Mouse (Mus musculus): Measurements from ENCODE around the gene Sugct. TPM values are rescaled to one million over a fixed set of nuclear protein-coding genes. Genes with fewer than 3 reads are reported as not detected.

Gene Sugct
- total RNA-seq, 2 experiments from 2014 or later = 1.7 to 3.4 TPM

DNA sequence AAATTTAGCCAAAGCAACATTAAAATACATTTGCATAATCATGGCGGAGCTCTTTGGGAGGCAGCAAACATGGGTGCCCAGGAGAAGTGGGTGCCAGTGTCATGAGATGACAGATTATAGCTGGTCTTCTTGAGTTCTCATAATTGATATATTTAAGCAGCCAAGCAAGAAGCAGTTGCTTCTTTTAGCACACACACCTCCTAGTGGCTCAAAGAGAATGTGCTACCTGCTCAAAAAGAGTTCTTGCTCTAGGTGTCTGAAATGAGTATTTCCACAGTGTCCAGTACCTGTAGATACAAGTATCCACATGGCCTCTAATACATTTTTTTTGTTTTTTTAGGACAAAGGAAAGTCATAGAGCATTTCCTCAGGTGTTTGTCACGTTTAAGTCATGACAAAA lies 655.6 kb downstream of the Sugct start:
- DNase-seq (ENCODE audit: low spot score) = no peak

DNA sequence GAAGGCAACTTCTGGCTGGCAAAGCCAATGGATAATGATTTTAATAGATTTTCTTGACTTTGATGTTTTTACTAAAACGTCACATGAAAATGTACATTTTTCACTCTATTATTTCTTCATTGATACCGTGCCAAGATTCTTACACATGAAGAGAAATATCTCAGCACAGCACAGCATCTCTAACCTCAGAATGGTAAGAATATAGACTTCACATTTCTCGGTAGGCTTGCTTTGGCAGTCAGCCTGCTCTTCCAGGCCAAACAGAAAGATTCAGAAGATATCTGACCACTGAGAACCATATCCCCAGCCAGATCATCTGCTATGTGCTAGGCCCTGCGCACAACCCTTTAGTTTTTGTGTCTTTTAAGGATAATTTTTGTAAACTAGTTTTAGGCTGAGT lies 657.0 kb downstream of the Sugct start:
- no peak for DNase-seq (ENCODE audit: low spot score)

DNA sequence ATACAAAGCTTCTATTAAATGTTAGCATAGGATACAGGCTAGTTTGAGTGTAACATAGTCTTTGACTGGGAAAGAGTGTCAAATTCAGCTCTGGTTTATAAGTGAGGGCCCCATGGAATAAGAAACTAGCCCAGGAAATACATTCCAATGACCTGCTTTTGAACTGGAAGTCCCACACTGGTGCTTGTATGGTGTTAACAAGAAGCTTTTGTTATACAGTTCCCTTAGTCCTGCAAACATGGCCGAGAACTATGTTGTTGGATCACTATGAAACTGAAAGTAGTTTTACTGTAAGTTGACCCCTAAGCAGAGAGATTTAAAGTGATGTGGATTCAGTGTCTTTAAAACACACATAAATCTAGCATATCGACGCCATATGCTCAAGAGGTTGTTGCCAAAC lies 657.5 kb downstream of the Sugct start:
- no peak for DNase-seq (ENCODE audit: low spot score)

DNA sequence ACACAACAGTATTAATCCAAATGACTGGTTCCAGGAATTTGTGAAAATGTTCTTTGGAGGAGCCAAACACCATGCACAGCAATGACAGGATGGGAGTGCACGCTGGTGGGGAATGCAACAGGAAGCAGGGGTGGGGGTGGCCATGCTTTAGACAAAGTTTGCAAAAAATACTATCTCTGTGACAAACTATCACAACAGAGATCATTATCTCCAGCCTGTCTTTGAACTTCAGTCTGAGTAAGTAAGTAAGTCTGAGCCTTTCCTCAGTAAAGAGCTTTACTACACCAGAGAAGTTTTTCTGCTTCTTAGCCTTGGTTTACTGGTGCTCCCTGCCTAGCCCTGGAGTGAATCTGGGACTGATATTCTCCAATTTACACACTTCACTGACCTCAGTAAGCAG lies 664.6 kb downstream of the Sugct start:
- no peak for DNase-seq (ENCODE audit: low spot score)

DNA sequence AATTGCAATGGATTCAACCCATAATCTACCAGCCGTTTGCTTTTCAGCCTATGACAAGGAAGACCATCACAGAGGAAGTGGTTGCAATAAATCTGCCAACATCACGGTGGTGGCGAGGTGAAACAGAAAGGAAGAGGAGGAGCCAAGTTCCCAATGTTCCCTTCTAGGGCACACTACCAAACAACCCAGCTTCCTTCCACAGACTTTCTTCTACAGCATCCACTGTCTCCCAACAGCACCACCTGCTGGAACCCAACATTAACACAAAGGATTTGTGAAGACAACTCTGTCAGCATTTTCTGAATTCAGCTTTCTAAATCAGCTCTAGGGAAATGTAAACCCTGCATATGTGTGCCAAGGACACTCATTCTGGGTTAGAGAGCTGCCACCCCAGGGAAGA lies 666.8 kb downstream of the Sugct start:
- peak; percentile 3 for DNase-seq (ENCODE audit: low spot score)

DNA sequence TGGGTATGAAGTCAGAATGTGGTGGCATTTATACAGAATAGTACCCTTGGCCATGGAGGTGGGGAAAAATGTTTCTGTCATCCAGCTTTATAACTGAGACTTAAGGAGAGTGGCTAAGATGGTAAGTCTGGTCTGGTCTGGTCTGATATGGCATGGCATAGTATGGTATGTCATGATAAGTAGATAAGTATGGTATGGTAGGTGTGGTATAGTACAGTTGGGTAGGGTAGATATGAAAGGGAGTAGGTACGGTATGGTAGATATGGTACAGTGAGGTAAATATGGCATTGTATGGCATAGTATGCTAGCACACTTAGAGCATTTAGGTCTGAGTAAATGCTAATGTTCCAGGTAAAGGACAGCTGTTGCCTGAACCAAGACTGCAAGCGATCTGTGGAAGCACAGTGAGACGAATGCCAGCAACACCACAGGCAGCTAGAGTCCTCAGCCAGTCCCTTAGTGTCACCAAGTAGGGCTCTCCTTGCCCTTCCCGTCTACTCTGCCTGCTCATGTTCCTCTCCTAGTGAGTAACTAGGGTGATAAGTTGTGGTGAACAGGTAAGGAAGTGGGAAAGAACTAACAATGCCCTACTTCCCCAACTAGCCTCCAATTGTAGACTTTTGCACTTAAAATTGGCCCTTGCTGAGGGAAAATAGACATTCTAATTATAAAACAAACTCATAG lies 667.4 kb downstream of the Sugct start:
- DNase-seq (ENCODE audit: low spot score) = no peak

DNA sequence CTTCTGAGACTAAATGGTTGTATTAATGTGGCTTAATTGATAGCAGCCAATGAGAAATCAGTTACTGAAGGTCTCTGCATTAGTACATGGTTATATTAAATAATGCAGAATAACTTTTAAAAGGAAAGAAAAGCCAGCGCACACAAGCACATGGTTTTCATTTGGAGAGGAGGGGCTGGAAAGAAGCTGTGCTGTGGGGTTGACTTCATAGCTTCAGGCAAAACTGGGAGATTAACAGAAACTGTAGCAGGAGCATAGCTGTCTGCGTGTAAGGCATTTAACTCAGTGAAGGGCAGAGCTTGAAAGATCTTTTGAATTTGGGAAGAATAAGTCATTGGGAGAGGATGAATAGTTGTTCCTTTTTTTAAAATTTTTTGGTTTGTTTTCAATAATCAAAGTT lies 668.4 kb downstream of the Sugct start:
- DNase-seq (ENCODE audit: low spot score) = no peak

DNA sequence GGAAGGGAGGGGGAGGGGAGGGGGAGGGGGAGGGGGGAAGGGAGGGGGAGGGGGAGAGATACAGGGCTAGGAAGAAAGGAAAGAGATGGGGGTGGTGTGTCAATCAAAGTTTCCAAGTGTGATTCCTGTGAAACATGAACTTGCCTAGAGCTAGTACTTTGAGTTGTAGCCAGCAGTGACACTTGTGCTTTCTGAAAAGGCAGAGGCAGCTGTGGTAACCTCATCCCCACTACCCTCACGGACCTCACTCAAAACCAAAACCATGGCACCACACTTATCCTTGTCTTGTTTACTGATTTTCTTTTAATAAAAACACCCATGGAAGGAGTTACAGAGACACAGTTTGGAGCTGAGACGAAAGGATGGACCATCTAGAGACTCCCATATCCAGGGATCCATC lies 698.9 kb downstream of the Sugct start:
- DNase-seq (ENCODE audit: low spot score) = no peak

DNA sequence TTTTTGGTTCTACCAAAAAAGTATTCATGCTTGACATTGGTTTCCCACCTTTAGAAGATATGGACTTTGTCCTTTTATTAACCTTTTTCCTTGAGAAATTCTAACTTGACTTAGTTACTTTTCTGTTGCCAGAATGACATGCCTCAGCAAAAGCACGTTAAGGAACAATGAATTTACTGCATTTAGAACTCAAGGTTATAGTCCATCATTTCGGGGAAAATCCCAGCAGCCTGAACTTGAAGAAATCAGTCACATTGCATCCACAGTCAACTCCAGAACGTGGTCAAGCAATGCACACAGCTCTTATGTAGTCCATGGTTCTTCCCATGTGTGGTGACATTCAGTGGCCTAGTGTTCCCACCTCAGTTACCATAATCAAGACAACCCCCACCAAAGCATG lies 700.0 kb downstream of the Sugct start:
- DNase-seq (ENCODE audit: low spot score) = no peak

DNA sequence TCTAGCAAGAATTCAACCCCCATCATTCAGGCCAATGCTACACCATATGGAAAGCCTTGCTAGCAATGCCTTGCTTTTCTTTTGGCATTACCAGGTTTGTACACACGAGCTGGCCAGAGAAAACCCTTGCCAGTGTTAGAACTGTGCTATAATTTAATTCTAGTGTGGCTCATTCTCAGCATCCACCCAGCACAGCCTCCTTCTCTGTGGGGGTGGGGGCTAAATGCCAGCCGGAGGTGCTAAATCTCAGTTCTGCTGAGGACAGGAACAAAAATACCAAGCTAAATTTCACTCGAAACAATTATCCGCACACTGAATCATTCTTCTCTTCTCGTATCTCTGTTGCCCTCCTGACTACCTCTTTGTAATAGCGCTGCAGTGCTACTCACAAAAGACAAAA lies 717.6 kb downstream of the Sugct start:
- DNase-seq (ENCODE audit: low spot score) = no peak

DNA sequence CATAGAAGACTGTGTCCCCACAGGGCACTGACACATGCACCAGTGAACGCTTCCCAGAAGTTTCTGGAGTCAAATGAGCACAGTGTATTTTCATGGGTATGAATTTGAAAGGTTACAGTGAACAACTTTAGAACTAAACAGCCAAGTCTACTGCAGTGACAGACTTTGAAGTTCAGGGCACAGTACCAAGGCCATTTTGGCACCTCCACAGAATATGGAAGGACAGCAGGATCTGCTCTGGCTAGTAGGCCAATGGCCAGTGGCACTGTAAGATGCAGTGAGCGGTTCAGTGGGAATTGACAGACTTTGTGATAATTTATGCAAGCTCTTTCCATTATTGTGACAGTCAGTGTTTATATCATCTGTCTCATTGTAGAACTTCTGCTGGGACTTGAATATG lies 724.1 kb downstream of the Sugct start:
- DNase-seq (ENCODE audit: low spot score) = no peak

DNA sequence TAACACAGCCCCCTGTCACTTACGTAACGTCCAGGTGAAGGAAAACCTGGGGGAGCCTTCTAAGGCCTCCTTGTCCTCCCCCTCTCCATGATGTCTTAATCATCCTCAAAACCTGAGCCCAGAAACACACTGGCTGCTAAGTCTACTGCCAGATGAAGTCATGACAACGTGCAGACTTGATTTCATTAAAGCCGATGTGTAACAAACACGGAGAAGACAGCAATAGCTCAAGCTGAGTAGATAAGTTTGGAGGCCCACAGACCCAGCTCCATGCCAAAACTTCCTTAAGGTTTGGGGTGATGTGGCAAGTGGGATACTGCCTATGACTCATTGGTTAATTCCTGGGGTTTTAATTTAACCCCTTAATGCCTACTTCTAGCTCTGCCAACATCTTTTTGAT lies 726.4 kb downstream of the Sugct start:
- no peak for DNase-seq (ENCODE audit: low spot score)

DNA sequence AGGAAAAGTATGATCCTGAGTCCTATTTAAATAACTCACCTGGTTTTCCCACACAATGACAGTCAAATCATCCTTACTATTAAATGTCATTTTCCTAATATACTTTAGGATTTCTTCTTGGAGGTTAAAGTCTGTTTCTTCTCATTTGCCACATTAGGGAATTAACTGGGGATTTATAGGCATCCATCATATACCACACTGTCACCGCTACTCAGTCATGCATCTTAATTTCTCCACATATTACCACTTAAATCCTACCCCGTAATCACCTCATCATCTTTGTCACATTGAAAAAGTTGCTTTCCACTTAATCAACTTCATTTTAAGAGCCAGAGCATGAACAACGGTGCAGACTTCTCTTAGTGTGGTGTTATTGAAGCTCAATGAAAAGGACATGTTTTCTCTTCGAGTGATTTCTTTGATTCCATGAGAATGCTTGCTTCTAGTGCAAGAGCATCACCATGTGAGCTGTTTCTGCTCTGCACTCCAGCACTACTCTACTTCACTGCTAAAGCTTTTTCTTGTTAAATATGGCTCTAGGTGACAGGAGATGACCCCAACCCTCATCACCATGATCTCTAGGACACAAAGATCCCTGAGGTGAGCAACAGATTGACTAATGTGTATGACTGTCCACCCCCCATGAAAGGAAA lies 730.4 kb downstream of the Sugct start:
- no peak for DNase-seq (ENCODE audit: low spot score)

DNA sequence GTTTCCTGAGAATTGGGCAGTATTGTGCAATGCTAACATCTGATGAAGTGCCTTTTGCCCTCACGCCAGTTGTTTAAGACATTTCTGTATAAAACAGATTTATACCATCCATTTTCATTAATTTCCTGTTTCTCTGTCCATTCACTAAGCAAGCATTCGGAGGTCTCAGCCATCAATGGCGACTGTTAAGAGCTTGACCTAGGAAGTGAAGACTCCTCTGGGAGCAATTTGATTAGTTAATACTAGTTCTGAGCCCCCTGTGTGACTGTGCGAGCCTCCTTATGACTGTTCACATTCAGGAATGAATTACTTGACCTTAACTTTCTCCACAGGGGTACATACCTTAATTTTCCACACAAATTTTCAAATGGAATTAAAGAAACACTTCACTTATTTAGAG lies 743.3 kb downstream of the Sugct start:
- no peak for DNase-seq (ENCODE audit: low spot score)

DNA sequence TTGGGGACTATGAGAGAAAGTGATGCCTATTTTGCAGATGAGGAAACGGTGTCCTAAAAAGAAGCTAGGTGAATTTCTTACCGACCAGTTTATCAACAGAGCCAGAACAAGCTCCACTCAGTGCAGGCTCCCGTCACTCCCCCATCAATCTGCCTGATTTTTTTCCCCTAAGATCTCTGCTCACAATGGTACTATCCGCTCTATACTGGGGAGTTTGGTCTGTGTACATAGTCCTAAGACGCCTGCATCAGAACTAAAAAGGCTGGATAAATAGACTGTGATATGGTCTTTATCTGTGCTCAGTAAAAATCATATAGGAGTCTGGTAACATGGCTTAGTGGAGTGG lies 755.9 kb downstream of the Sugct start:
- DNase-seq (ENCODE audit: low spot score) = no peak

DNA sequence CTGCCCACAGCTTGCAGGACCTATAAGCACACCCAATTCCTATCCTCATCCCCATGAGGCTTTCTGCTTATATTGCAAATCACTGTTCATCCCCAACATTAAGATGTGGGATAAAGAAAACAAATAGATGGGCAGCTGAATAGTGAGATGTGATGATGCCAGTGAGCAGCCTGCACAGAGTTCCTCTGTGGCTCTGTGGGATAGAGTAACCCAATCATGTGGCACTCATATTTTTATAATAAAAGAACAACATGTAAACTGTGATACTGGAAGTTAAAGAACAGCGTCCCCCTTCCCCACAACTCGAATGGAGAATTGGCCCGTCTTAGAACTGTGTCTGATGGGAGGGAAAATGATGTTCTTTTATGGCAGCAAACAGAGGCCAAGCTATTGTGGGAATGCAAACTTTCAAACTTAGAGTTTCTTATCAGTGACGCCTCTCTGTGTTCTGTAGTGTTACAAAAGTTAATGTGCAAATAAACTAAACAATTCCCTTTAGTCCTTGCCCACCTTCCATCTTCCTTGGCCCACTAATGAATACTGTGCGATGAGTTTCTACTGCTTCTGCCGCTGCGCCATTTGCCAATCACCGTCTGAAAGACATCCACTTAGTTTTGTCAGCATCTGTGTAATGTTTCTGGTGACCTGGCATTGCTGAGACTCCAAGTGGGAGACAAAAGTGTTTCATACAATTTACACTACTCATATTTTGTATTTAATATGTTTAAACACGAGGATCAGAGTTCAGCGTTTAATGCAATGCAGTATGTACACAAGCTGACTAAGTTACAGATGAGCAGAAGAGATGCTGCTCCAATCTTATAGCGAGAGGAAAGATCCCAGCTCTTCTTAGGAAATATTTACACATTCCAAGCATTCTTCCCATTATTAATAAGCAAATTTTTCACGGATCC lies 756.5 kb downstream of the Sugct start:
- no peak for DNase-seq (ENCODE audit: low spot score)

DNA sequence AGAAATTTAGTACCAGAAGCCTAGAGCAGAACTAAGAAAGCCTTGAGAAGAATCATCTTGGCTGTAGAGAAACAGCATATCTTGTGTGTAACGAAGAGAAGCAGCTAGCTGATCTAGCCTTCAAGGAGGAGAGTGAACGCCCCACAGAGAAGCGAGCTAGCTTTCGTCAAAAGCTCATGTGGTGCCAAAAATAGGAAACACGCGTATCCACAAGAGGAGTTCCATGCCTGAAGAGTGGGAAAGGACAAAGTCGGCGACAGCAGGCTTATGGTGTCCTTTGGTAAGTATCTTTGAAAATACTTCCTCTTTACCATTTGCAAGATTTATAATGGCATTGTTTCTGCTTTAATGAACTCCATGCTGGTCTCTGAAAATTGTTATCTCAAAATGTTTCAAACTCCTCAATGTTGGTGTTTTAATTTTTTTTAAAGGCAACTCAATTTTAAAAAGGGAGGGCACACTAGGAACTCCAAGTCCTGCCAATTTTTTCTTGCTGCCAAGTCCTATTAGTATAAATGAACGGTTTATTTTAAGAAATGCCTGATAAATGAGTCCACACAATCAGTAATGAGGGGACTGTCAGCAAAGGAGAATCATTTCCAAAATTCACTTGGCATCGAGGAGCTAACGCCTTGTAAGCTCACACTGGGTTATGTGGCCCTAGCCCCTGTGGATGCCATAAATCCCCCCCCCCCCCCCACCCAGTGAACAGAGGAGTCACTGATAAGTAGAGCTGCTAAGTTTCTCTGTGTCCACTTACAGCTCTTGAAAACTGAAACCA lies 757.7 kb downstream of the Sugct start:
- DNase-seq (ENCODE audit: low spot score) = no peak

DNA sequence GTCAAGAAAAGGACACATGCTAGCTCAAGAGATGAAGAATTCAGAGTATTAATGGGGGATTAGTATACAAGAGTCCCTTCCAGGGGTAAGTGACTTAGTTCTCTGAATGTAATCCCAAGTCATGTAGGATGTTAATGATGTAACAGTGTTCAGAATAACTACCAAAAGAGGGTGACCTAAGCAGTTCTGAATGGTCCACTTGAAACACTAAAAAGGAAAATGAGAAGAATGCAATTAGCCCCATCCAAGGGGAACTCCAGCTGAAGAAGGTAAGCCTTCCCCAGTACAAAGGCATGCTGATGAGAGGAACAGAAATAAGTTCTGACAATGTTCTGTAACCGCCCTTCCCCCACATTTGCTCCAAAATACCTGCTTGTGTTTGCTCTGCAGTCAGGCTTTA lies 760.3 kb downstream of the Sugct start:
- no peak for DNase-seq (ENCODE audit: low spot score)

DNA sequence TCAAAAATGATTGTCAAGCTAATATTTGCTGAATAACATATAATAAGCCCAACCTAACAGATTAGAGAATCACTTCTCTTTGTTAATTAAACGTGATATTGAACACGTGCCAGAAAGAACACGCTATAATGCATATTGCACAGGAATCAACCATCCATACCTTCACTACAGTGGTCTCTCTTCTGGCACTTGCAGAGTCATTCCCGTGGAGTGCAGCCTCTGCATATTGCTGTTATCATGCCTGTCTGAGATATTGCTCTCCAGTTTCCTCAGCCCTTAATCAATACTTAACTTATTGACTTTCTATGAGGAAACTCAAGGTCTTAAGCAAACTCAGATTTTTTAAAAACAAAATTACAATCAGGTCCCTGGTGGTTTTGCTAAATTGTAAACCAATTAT lies 761.8 kb downstream of the Sugct start:
- DNase-seq (ENCODE audit: low spot score) = no peak

DNA sequence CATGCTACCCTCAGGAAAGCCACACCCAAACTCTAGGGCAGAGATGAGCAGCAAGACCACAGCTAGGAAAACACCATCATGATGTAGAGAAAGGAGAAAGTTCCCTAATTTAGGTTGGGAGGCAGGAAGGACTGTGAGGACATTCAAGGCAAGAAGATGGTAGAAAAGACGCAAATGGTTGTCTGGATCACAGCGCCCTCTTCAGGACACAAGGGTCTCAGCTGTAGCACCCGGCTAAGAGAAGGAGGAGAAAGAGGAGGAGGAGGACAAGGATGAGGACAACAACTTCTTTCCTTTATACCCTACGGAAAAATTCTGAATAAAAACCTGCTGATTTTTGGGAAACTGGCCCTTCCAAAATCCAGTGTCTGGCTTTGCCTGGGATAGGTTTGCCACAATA lies 774.0 kb downstream of the Sugct start:
- DNase-seq (ENCODE audit: low spot score) = no peak

DNA sequence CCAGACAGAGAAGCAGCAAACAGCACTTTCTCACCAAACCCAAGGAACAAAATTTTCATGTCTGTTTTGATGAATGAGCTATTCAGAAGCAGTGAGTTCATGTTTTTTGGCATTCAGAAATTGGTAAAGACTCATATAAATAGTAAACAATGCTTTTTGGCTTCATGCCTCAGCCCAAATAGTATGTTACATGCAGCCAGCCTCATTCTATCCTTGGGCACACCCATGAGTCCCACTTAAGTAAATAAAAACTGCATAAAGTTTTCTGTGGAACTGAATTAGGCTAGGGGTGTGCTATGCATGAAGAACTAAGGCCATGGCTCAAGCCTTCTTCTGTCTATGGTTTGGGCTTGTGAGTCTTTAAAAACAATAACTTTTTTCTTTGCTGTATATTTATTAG lies 779.7 kb downstream of the Sugct start:
- DNase-seq (ENCODE audit: low spot score) = no peak

DNA sequence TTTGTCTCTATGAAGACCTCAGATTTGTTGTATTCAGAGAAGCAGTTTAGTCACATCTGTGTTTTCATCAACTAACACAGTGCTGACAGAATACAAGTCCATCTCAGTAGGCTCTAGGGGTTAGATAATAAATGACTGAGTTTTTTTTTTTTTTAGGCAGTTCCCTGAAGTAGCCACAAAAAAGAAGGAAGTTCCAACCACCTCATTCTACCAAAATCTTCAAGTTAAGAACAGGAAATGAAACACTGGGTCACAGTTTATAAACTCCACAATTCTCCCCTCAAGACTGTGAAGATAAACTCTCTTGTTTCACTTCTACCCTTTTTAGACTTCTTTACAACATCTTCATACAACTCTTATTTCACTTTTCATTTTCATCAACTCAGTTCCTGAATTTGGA lies 783.1 kb downstream of the Sugct start:
- DNase-seq (ENCODE audit: low spot score) = no peak

Measured in gastrocnemius, adult 18-20 months (tissue).